Mouse (Mus musculus) kidney, embryonic 16.5 days (tissue): ENCODE data around the gene Wnt1. TPM values are rescaled to one million over a fixed set of nuclear protein-coding genes. Genes with fewer than 3 reads are reported as not detected.
"Not testable (repeated sequence)": the region's sequence is repeated elsewhere in the genome, so short reads cannot be mapped to it uniquely, and the experiment has no call there.

Source experiments
- ATAC-seq: fragments of 200-750 bp; cut with Nextera tagmentation; 2 replicates; pipeline ENCODE4 v1.8.0; 2017; ENCODE audit warnings: moderate TSS enrichment; ENCODE audit not compliant: low FRiP score, low TSS enrichment
- H3K27ac ChIP-seq: fragments of 300-500 bp; sonication (generic); 2 replicates; pipeline ENCODE4 v1.5.1; 2014; ENCODE audit warnings: low read length
- H3K27me3 ChIP-seq: fragments of 300-500 bp; sonication (generic); 2 replicates; pipeline ENCODE4 v1.6.1; 2014; ENCODE audit warnings: low read length, control low read depth, mixed read lengths; ENCODE audit not compliant: insufficient read depth
- H3K36me3 ChIP-seq: fragments of 300-500 bp; sonication (generic); 2 replicates; pipeline ENCODE4 v1.6.1; 2014; ENCODE audit warnings: low read length, control low read depth, mixed read lengths; ENCODE audit not compliant: insufficient read depth
- H3K4me1 ChIP-seq: fragments of 300-500 bp; sonication (generic); 2 replicates; pipeline ENCODE4 v1.6.1; 2014; ENCODE audit warnings: low read length, control low read depth, mixed read lengths; ENCODE audit not compliant: insufficient read depth
- H3K4me2 ChIP-seq: fragments of 300-500 bp; sonication (generic); replicated peaks from 2 replicates; pipeline ENCODE4 v1.6.1; 2014; ENCODE audit warnings: low read depth, low read length
- H3K4me3 ChIP-seq: fragments of 300-500 bp; sonication (generic); 2 replicates; pipeline ENCODE4 v1.5.1; 2014; ENCODE audit warnings: mild to moderate bottlenecking, low read length
- H3K9ac ChIP-seq: fragments of 300-500 bp; sonication (generic); replicated peaks from 2 replicates; pipeline ENCODE4 v1.6.1; 2014; ENCODE audit warnings: low read length
- H3K9me3 ChIP-seq: fragments of 300-500 bp; sonication (generic); 2 replicates; pipeline ENCODE4 v1.6.1; 2016; ENCODE audit warnings: low read length, control low read depth
- WGBS: fragments of 180-500 bp; shearing (Covaris S2); extraction: QIAGEN DNeasy Blood & Tissue Kit; methylation state at CpG from one replicate; pipeline ENCODE4 v1.1.7; 2014; 5-methylcytosine and 5-hydroxymethylcytosine counted together
- polyA plus RNA-seq: library from polyadenylated mRNA; unstranded; fragments of >200 nt; fragmentation: Nextera tagmentation; extraction: Ambion mirVana; gene quantifications from 2 replicates; pipeline ENCODE4 v1.2.1, GENCODE M21; 2015

The Wnt1 gene
- polyA plus RNA-seq, 1 experiment from 2014 or later = not detected

- peaks cover 24% of the 10 kb centered on the region for H3K36me3 ChIP-seq
- not testable (repeated sequence) for ATAC-seq, H3K9ac ChIP-seq, H3K4me3 ChIP-seq, H3K4me2 ChIP-seq, H3K27ac ChIP-seq, H3K9me3 ChIP-seq
- peaks cover 49% of the 10 kb centered on the region for H3K27me3 ChIP-seq
- H3K4me1 ChIP-seq = peaks cover 34% of the 10 kb centered on the region
- WGBS = 68% methylated on average over 6 of the region's 6 CpGs
These were observed 20.6 kb downstream of the Wnt1 start for GRCm38 (mm10) chr15:98810212-98810611.

- Histone ChIP-seq H3K4me3 (no peak overlapping the region), H3K9ac (no peak overlapping the region), H3K9me3 (no peaks in the 10 kb centered on the region), H3K4me2 (no peak overlapping the region), H3K27ac (no peak overlapping the region), H3K4me1 (peaks cover 10% of the 10 kb centered on the region), H3K27me3 (peaks cover 22% of the 10 kb centered on the region), H3K36me3 (peaks cover 39% of the 10 kb centered on the region)
- WGBS = 78% methylated on average over 20 of the region's 20 CpGs
- no peak for ATAC-seq
These were observed 23.2 kb downstream of the Wnt1 start for GRCm38 (mm10) chr15:98812741-98813424.

- peaks cover 44% of the 10 kb centered on the region for H3K36me3 ChIP-seq
- no peaks in the 10 kb centered on the region for H3K4me1 ChIP-seq
- no peak overlapping the region for H3K27ac ChIP-seq
- 93% methylated on average over 7 of the region's 7 CpGs for WGBS
- no peak overlapping the region for H3K4me3 ChIP-seq
- no peak for ATAC-seq
- H3K27me3 ChIP-seq = no peaks in the 10 kb centered on the region
- no peaks in the 10 kb centered on the region for H3K9me3 ChIP-seq
- no peak overlapping the region for H3K4me2 ChIP-seq
- H3K9ac ChIP-seq = no peak overlapping the region
These were observed 28.5 kb downstream of the Wnt1 start for GRCm38 (mm10) chr15:98818171-98818570.

GRCm38 (mm10) chr15:98820937-98821336 lies 31.3 kb downstream of the Wnt1 start:
- 94% methylated on average over 4 of the region's 4 CpGs for WGBS
- Histone ChIP-seq H3K9me3 (no peaks in the 10 kb centered on the region), H3K9ac (no peak overlapping the region), H3K4me1 (no peaks in the 10 kb centered on the region), H3K27me3 (no peaks in the 10 kb centered on the region), H3K27ac (no peak overlapping the region), H3K4me3 (no peak overlapping the region), H3K4me2 (no peak overlapping the region), H3K36me3 (peaks cover 39% of the 10 kb centered on the region)
- ATAC-seq = no peak

GRCm38 (mm10) chr15:98821403-98821802 lies 31.7 kb downstream of the Wnt1 start:
- H3K36me3 ChIP-seq = peaks cover 35% of the 10 kb centered on the region

GRCm38 (mm10) chr15:98822147-98822546 lies 32.5 kb downstream of the Wnt1 start:
- Histone ChIP-seq H3K36me3 (peaks cover 33% of the 10 kb centered on the region), H3K27me3 (no peaks in the 10 kb centered on the region), H3K4me3 (no peak overlapping the region), H3K9me3 (no peaks in the 10 kb centered on the region), H3K4me2 (no peak overlapping the region), H3K4me1 (no peaks in the 10 kb centered on the region), H3K9ac (no peak overlapping the region), H3K27ac (no peak overlapping the region)
- 97% methylated on average over 5 of the region's 5 CpGs for WGBS
- no peak for ATAC-seq

More at GRCm38 (mm10) chr15:98821403-98821802, 31.7 kb downstream of the Wnt1 start:
- Histone ChIP-seq H3K27me3 (no peaks in the 10 kb centered on the region), H3K4me2 (no peak overlapping the region), H3K9ac (no peak overlapping the region), H3K27ac (no peak overlapping the region), H3K9me3 (no peaks in the 10 kb centered on the region), H3K4me3 (no peak overlapping the region), H3K4me1 (no peaks in the 10 kb centered on the region)
- 38% methylated on average over 10 of the region's 10 CpGs for WGBS
- no peak for ATAC-seq

GRCm38 (mm10) chr15:98823434-98823833 lies 33.8 kb downstream of the Wnt1 start:
- Histone ChIP-seq H3K4me2 (no peak overlapping the region), H3K27me3 (no peaks in the 10 kb centered on the region), H3K4me1 (no peaks in the 10 kb centered on the region), H3K9ac (no peak overlapping the region), H3K4me3 (no peak overlapping the region), H3K27ac (no peak overlapping the region), H3K36me3 (peaks cover 32% of the 10 kb centered on the region), H3K9me3 (no peaks in the 10 kb centered on the region)
- WGBS = 68% methylated on average over 3 of the region's 3 CpGs
- ATAC-seq = no peak

GRCm38 (mm10) chr15:98827611-98828011 lies 38.0 kb downstream of the Wnt1 start:
- Histone ChIP-seq H3K9me3 (no peaks in the 10 kb centered on the region), H3K4me1 (peaks cover 23% of the 10 kb centered on the region), H3K4me3 (no peak overlapping the region), H3K36me3 (peaks cover 18% of the 10 kb centered on the region), H3K27ac (no peak overlapping the region), H3K27me3 (no peaks in the 10 kb centered on the region), H3K4me2 (no peak overlapping the region), H3K9ac (no peak overlapping the region)
- WGBS = 92% methylated on average over 7 of the region's 7 CpGs
- no peak for ATAC-seq

GRCm38 (mm10) chr15:98830736-98831683 lies 41.4 kb downstream of the Wnt1 start, which contains the start of gene Prkag1:
Prkag1 (minus strand) TSS chr15:98831521.
- peaks cover 34% of the 10 kb centered on the region for H3K36me3 ChIP-seq
- H3K27me3 ChIP-seq = no peaks in the 10 kb centered on the region
- WGBS = under 1% methylated on average over 63 of the region's 66 CpGs
- peak within 1 kb of the TSS; percentile 90 for H3K4me3 ChIP-seq
- peak within 1 kb of the TSS; percentile 94 for H3K27ac ChIP-seq
- H3K4me2 ChIP-seq = peak within 1 kb of the TSS; percentile 70
- peak within 1 kb of the TSS; percentile 93 for H3K9ac ChIP-seq
- H3K4me1 ChIP-seq = peaks cover 26% of the 10 kb centered on the region
- ATAC-seq = peak; percentile 97
- H3K9me3 ChIP-seq = no peaks in the 10 kb centered on the region

GRCm38 (mm10) chr15:98831684-98832035 lies 42.0 kb downstream of the Wnt1 start:
- no peaks in the 10 kb centered on the region for H3K9me3 ChIP-seq
- ATAC-seq = peak; percentile 25
- peak overlapping the region; percentile 94 for H3K27ac ChIP-seq
- H3K36me3 ChIP-seq = peaks cover 41% of the 10 kb centered on the region
- WGBS = 9% methylated on average over 9 of the region's 9 CpGs
- H3K4me1 ChIP-seq = peaks cover 26% of the 10 kb centered on the region
- H3K4me3 ChIP-seq = peak overlapping the region; percentile 90
- peak overlapping the region; percentile 93 for H3K9ac ChIP-seq
- H3K27me3 ChIP-seq = no peaks in the 10 kb centered on the region
- H3K4me2 ChIP-seq = peak overlapping the region; percentile 70
